Mouse (Mus musculus) lung, postnatal 10 days (tissue): ENCODE data around the gene Grin2b.

Source experiments
- DNase-seq: peaks from one replicate; pipeline ENCODE4 v3.0.0; 2021

Grin2b gene

DNA sequence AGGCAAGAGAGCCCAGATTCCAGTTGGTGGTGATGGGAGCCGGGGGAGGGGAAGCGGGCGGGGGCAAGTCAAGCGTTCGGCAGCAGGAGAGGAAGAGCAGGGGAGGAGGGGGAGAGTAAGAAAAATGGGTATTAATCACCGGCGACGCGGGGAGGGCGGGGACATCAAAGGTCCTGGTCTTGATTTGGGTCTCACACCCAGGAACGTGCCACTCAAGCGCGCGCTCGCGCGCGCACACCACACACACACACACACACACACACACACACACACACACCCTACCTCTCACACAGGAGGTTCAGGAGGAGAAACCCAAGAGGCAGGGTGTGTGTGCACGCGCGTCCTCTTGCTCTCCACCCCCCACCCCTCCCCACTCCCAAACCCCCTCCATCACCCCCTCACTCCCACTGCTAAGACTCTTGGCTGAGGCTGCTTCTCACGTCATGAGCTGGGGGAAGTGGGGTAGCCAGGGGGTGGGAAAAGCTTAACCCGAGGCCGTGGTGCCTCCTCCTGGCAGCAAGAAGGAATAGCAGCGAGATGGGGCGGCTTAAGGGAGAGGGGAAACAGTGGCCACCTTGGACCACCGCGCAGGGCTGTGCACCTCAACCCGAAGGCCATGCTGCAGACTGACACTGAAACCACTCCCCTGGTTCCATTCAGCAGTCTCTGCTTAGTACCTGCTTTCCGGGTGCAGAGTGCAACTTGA, at the start of gene Grin2b:
Grin2b (minus strand) TSS at position 321 of the 706 bp plus-strand sequence.
- peak; percentile 37 for DNase-seq

DNA sequence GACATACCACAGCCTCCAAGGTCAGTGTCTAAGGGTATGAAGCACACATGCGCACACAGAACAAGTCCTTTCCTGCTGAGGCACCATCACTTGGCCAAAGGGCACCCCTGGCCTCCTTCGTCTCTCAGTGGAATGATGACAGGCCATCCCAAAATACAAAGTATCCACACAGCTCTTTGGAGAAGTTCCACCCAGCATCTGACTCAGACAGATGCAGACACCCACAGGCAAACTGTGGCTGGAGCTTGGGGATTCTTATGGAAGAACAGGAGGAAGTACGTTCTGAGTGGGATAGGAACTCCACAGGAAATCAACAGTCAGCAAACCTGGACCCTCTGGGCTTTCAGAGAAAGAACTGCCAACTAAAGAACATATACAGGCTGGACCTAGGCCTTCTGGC, 48.6 kb upstream of the Grin2b start:
- DNase-seq = no peak

DNA sequence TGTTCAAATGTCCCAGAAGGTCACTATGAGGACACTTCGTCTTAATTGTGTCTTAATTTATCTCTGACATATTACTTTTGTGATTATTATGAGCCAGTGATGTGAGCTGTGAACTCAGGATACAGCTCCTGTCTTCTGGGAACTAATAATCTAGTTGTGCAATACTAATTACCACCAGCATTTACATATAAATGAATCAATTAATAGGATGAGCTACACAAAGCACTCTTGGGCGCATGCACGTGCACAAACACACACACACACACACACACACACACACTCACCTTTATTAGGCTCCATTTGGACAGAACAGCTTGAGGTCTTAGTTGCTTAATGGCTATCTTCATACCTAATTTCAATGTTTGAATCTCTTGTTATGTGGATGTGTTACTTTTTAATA, 37.1 kb upstream of the Grin2b start:
- DNase-seq = no peak

DNA sequence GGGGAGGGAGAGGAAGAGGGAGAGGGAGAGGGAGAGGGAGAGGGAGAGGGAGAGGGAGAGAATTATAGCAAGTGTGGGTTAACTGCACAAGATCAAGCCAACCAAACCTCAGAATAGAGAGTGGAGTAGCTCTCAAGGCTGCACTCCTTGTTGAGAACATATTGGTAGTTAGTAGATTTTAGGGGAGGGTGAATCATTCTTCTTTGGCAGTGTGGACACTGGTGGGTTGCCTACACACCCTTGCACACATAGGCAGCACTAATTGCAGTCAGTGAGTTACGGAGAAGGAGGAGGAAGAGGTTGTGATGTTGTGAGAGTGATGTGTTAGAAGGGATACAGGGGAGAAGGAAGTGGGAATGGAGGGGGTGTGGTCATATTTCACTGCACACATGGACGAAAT, 26.5 kb upstream of the Grin2b start:
- DNase-seq = no peak

DNA sequence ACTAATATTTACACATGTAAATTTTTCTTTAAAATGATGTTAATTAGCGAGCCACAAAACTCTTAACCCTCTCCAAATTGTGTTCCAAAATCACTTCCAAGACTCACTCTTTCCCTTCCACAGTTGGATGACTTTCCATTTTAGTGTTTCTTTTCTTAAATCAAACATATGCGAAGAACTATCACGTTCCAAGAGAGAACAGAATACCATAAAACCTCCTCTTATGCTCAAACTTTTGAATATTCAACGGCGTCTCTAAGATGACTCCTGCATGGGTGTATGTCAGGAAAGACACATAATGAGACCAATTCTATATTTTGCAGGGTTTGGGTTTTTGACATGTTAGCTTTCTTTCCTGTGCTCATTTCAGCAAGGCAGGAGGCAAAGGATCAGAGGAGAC, 21.3 kb upstream of the Grin2b start:
- DNase-seq = no peak

DNA sequence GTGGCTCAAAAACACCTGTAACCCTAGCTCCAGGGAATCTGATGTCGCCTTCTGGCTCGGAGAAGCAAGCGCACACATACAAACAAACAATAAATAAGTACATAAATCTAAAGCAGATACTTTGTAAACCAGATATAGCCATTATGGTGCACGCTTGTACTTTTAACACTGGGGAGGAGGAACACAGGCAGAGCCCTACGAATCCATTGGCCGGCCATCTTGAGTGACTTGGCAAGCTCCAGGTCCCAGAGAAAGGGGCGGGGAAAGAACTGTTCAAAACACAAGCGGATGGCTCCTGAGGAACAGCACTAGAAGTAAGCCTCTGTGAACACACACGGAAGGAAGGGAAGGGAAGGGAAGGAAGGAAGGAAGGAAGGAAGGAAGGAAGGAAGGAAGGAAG, 4.8 kb upstream of the Grin2b start:
- no peak for DNase-seq

DNA sequence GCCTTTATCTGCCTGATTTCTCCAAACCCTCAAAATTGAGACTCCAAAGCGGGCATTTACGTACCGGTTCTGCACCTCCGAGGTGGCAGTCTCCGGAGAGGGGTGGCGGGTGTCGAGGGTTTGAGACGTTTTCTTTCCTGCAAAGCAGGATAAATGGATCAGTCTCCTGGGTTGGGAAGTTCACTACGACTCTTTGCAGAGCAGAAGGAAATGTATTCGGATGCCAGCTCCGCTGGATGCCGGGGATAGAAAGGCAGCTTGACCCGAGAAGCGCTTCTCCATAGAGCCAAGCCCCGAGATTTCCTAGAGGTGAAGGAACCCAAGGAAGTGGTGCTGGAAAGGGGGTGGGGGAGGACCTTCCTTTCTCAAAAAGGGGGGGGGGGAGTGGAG, 515 bp downstream of the Grin2b start:
- no peak for DNase-seq

DNA sequence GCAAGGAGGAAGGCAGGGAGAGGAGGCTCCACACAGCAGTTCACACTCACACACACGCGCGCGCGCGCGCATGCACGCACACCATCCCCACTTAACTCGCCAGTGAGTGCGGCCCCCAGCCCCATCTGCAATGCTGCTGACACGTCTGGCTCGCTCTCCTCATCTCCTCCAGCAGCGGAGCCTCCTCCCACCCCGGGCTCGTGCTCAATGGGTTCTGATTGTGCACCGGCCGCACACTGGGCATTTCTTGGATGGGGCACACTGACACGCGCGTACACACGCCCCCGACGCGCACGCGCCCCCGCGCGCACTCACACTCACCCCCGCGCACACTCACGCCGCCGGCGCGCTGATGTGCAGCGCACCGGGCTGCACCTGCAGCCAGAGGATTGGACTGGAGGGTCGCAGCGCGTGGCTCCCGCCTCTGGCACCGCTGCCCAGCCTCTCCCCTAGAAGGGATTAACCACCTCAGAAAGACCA, 1.1 kb downstream of the Grin2b start:
- peak; percentile 7 for DNase-seq

DNA sequence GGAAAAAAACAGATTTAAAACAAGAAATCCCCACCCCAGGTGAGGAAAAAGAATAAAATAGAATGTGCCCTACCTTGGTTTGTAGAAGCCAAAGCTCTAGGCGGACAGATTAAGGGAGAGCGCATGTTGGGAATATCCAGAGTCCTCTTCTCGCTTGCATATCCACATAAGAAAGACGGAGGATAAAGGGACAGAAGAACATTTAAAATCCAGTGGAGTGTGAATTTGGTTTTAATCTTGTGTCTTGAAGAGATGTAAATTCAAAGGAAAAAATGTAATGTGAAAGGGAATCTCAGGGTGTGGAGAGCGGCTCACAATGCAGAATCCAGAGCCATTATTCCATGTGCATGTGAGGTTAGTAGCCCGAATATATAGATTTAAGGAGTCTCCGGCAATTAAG, 2.0 kb downstream of the Grin2b start:
- no peak for DNase-seq

DNA sequence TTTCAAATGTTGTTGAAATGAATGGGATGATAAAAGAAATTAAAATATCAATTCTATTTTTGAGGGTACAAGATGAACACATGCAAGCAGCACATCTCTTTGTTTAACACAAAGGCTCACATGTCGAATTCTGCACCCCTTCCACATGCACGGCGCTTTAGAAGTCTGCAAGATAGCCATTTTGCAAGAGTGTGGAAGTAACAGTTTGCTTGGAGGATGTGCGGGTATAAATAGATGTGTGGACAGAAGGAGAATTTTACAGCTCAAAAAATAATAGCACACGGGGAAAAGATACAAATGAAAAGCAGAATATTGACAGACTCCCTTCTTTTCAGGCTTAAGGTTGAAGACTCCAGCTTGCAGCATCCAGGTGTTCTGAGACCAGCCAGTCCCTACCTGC, 2.9 kb downstream of the Grin2b start:
- DNase-seq = no peak

DNA sequence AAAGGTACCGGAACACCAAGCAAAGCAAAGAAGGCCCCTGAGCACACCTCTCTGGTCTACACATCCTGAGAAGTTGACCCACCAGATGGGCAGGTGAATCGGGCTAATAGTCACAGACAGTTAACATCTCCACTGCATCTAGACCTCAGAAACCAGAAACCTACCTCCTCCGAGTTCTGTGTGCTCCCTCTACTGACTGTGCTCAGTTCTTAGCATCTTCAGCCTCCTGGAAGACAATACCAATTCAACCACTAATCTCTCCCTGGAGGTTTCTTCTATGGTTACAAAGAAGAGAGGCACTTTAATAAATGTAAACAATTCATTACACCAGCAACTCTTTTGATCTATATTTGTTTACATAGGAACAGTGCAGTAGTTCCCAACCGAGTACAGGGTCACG, 6.0 kb downstream of the Grin2b start:
- no peak for DNase-seq

DNA sequence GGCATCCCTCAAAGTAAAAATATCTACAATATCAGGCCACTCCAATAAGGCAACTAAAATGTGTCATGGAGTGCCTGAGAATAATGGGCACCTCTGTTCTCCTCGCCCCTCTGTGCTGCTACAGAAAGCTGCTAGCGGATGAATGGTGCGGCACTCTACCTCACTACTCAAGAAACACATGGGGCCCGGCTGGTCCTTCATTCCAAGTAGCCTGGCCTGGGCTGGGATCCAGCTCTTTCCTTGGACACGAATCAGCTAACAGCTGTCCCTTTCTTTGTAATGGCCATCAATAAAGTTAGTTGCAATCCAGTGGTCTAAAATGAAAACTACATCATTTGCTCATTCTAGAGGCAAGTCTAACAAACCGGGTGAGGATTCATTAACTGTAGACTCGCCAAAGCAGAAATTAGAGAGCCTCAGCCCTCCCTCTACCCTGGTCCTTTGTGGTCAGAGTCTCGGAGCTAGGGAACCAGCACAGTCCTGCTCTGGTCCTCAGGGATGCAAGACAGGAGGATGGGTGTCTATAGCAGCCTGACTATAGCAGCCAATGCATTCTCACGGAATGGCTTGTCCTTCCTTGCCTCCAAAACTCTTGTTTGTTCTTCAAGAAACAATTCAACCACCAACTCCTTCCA, 7.8 kb downstream of the Grin2b start:
- DNase-seq = peak; percentile 81

DNA sequence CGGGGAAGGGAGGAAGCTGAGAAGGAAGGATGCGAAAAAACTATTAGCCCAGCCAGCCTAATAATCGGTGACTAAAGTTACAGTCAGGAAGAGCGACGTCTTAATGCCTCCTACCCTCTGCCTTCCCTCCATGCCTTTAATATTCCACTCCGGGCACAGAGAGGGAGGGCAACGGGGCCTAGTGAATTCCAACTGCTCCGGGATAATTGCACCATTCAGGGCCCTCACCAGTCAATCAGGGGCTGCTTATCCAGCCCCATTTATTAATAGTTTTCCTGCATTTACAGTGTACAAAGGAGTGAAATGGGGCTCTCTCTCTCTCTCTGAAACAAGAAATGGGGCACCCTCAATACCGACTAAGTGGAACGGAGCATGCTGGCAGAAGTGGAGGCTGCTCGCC, 11.2 kb downstream of the Grin2b start:
- no peak for DNase-seq

DNA sequence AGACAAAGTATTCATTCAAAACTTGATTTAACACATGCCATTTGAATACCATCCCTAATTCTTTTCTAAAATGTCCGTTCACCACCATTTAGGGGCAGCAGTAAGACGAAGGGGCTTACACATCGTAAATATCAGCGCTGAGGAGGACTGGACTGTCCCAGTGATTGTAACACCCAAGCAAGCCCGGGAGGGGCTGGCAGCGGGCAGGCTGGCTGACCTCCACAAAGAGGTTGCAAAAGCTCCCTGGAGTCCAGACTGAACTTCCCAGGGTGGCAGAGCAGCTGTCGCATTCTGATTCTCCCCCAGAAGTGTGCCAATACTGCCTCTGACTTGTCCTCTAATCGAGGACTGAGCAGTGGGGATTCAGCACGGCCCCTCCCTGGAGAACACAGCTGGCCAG, 19.9 kb downstream of the Grin2b start:
- DNase-seq = peak; percentile 31

DNA sequence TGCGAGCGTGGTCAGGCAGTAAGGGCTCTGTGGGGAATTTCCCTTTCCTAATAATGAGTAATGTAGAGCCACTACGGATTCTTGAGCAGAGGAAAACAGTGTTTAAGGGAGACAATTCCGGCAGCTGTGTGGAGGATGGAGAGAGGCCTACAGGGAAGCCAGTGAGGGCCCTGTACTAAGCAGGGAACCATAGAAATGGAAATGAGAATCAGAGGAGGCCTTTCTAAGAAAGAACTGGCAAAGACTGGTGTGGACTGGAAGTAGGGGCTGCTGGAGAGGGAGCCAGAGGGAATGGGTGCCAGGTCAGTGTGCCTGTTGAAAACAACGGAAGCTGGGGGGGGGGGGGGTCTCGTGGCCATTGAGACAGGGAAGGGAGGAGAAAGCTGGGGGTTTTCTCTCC, 23.2 kb downstream of the Grin2b start:
- DNase-seq = no peak

DNA sequence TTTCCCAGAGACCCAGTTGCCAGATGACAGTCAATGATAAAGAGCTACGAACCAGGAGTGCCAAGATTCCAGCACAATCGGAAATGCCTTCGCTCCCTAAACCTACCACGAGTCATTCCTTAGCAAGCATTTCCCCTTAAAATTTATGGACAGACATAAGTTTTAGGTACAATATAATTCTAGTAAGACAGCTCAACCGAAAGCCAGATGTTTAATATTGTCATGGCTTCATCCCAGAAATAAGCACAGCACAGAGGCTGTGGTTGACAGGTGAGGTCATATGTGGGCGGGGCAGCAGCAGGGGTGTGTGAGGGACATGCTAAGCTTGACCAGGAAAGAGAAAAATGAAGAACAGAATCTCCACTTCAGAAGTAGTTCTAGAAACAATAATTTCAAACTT, 33.3 kb downstream of the Grin2b start:
- DNase-seq = no peak

DNA sequence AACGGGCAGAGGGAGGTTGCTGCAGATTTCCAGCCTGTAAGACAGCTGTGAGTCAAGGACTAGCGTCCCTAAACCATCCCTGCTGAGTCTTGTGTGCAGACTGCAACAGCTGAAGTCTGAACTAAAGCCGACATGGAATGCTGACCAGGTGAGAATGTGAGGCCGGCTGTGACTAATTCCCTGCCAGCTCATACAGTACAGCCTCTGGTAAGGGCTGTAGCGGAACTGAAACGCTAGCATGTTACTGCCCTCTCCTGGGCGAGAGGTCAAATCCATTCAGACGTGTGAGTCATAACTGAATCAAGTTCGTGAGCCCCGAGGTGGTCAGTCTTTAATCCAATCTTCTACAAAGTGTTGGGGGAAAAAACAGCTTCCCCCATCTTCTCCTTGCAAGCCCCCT, 42.9 kb downstream of the Grin2b start:
- DNase-seq = peak; percentile 51

DNA sequence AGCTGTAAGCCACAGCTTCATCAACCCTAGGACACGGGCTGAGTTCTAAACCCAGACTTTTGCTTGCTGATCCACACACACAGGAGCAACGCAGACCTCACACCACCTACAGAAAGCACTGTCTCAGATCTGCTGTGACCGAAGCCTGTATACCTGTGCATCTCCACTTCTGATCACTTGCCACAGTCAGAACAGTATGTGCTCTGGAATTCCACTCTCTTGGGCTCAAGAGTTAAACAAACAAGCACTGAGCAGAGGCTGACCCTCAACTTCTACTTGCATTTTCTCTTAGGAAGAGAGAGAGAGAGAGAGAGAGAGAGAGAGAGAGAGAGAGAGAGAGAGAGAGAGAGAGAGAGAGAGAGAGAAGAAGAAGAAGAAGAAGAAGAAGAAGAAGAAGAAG, 50.7 kb downstream of the Grin2b start:
- DNase-seq = no peak

DNA sequence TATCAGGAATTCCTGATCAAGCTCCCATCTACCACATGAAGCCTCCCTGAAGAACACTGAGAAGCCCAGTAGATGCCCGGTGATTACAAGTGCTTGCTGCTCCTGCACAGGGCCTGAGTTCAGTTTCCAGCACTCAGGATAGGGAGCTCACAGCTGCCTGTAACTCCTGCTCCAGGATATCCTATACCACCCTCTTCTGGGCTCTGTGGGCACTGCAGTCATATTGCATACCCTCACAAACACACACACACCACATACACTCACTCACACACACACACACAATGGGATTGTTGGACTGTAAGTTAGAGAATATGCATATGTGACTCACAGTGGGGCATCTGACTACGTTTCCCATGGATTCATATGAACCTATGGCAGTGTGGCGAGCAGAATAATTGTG, 55.9 kb downstream of the Grin2b start:
- DNase-seq = no peak

DNA sequence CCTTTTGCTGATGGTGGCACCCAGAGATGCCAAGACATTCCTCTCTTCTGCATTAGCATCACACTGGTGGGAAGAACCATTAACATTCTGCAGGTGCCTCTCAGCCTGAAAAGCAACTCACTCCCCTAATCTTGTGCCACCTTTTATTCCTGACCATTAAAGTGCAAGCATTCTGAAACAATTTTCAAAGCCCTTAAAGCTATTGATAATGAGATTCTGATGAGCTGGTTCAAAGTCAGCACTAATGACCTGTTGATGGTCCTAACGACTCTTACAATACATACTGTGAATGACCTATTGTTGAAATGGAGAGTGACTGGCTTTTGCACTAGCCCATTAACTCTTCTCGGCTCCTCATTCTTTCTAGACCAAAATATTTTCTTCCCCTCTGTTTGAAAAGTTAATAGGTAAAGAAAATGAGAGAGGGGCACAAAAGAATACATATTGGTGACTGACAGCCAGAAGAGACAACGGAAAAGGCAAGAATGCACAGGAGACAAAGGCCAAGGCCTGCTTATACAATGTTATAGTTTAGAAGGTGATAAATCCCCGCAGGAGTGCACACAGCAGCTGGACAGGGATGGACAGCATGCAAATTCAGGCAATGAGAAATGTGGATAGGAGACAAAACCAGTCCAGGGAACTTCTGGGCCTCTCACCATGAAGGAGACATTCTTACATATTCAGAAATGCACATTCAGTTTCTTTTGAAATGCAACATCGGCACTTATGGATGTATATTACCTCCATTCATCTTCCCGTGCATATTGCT, 59.5 kb downstream of the Grin2b start:
- no peak for DNase-seq

DNA sequence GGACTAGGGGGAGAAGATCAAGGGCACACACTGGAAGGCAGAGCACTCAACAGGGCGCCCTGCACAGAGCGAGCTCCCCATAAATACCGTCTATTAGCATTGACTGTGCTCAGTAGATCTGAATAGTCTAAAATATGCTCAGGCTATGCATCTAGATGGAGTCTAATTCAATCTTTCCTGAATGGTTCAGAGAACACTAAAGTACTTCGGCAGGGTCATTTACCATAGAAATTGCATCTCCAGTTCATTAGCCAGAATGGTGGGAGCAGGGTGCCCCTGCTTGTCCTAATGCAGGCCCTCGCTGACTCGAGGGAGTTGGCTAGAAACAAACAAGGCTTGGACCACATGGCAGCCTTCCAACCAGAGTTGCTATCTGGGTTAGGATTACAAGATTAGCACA, 64.1 kb downstream of the Grin2b start:
- DNase-seq = no peak

DNA sequence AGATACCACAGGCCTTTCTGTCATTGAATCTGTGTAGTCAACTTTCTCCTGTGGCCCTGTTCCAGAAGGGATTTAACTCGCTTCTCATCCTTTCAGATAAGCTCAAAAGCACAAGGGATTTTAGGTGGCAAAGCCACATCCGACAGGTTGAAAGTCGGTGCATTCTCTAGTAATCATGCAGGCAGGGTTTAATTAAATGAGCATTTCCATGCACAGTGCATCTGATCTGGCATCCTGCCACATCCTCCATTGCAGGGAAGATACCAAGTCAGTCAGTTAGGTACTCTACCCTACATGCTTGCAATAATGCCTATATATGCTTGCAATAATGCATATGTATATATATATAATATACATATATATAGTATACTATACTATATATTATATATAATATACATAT, 64.8 kb downstream of the Grin2b start:
- DNase-seq = no peak

DNA sequence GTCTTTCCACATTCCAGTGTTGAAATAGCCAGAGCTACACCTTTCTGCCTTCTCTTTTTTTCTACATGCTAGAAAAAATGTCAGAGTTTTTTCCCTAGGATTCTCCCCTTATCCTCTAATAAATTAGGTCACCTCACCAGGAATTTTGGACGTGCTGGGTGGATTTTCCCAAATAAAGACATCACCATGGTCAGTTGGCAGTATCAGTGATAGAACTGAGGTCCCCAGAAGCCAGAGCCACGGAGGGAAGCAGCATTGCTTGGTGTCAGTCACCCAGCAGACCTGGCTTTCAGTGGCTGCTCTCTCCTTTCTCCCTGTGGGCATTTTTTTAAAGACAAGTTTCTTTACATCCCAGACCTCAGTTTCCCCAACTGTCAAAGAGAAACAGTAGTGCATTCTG, 68.1 kb downstream of the Grin2b start:
- DNase-seq = no peak

DNA sequence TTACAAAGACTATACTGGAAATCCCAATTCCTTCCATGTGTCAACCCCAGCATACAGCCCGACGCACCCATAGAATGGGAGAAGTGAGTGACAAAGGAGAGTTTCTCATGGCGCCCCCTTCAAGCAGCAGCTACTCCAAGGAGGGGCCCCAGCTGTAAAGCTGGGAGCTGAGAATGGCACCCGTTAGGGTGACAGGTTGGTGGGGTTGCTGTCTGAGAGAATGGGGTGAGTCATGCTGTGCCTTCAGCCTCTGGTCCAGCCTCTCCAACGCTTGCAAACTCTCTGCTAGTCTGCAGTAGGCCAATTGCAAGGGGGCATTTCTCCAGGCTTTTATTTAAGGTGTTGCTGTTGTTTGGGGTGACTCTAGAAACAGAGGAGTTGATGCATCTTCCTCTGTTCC, 73.1 kb downstream of the Grin2b start:
- DNase-seq = no peak
